Mouse (Mus musculus) limb, embryonic 14.5 days (tissue): ENCODE data around the gene Setd1b. TPM values are rescaled to one million over a fixed set of nuclear protein-coding genes. Genes with fewer than 3 reads are reported as not detected.

Experiments used
- ATAC-seq: fragments of 200-750 bp; cut with Nextera tagmentation; 2 replicates; pipeline ENCODE4 v1.8.0; 2017; ENCODE audit warnings: low read depth, moderate number of reproducible peaks, moderate TSS enrichment; ENCODE audit not compliant: low FRiP score
- DNase-seq: peaks from one replicate; pipeline ENCODE4 v3.0.0-alpha.2; 2015; ENCODE audit warnings: low spot score
- H3K27ac ChIP-seq: fragments of 300-500 bp; sonication (generic); replicated peaks from 2 replicates; pipeline ENCODE4 v1.5.1; 2014; ENCODE audit warnings: low read depth, mild to moderate bottlenecking, low read length, moderate library complexity, mixed read lengths
- H3K27me3 ChIP-seq: fragments of 300-500 bp; sonication (generic); 2 replicates; pipeline ENCODE4 v1.6.1; 2014; ENCODE audit warnings: low read length, mixed read lengths; ENCODE audit not compliant: control insufficient read depth, insufficient read depth
- H3K36me3 ChIP-seq: fragments of 300-500 bp; sonication (generic); 2 replicates; pipeline ENCODE4 v1.6.1; 2014; ENCODE audit warnings: mild to moderate bottlenecking, low read length, moderate library complexity, mixed read lengths; ENCODE audit not compliant: control insufficient read depth, insufficient read depth
- H3K4me1 ChIP-seq: fragments of 300-500 bp; sonication (generic); 2 replicates; pipeline ENCODE4 v1.6.1; 2014; ENCODE audit warnings: antibody characterized with exemption, low read length, mixed read lengths; ENCODE audit not compliant: control insufficient read depth, insufficient read depth
- H3K4me2 ChIP-seq: fragments of 300-500 bp; sonication (generic); replicated peaks from 2 replicates; pipeline ENCODE4 v1.6.1; 2014; ENCODE audit warnings: low read depth, mild to moderate bottlenecking, low read length, moderate library complexity; ENCODE audit not compliant: severe bottlenecking
- H3K4me3 ChIP-seq: fragments of 300-500 bp; sonication (generic); replicated peaks from 2 replicates; pipeline ENCODE4 v1.5.1; 2014; ENCODE audit warnings: low read length
- H3K9ac ChIP-seq: fragments of 300-500 bp; sonication (generic); 2 replicates; pipeline ENCODE4 v1.6.1; 2014; ENCODE audit warnings: mild to moderate bottlenecking, low read depth, low read length, moderate library complexity; ENCODE audit not compliant: severe bottlenecking
- H3K9me3 ChIP-seq: fragments of 300-500 bp; sonication (generic); 2 replicates; pipeline ENCODE4 v1.6.1; 2016; ENCODE audit warnings: low read length; ENCODE audit not compliant: control insufficient read depth
- POLR2A ChIP-seq: fragments of 200-500 bp; IDR thresholded peaks from 2 replicates; pipeline ENCODE4 v1.8.0; 2012; ENCODE audit warnings: inconsistent platforms, mild to moderate bottlenecking, moderate library complexity, borderline replicate concordance; ENCODE audit not compliant: insufficient read depth, insufficient read length; ENCODE audit errors: extremely low read depth
- WGBS: fragments of 180-500 bp; shearing (Covaris S2); extraction: QIAGEN DNeasy Blood & Tissue Kit; methylation state at CpG from one replicate; pipeline ENCODE4 v1.1.7; 2014; 5-methylcytosine and 5-hydroxymethylcytosine counted together
- polyA plus RNA-seq, 2 experiments: library from polyadenylated mRNA; depleted of rRNA in 1 of 2; stranded (reverse) in 1 of 2; unstranded in 1 of 2; fragments of >200 nt; fragmentation: Nextera tagmentation in 1 of 2; extraction: Ambion mirVana in 1 of 2; gene quantifications; 2 replicates each; pipeline versions ENCODE4 v1.2.1 to v1.2.3; 2012 to 2014

Gene Setd1b
- polyA plus RNA-seq (2012; rRNA removed) (15.0 and 17.5 TPM in 2 replicates), polyA plus RNA-seq (2014; fragmentation: Nextera tagmentation; extraction: Ambion mirVana) (11.7 and 13.2 TPM in 2 replicates)

DNA sequence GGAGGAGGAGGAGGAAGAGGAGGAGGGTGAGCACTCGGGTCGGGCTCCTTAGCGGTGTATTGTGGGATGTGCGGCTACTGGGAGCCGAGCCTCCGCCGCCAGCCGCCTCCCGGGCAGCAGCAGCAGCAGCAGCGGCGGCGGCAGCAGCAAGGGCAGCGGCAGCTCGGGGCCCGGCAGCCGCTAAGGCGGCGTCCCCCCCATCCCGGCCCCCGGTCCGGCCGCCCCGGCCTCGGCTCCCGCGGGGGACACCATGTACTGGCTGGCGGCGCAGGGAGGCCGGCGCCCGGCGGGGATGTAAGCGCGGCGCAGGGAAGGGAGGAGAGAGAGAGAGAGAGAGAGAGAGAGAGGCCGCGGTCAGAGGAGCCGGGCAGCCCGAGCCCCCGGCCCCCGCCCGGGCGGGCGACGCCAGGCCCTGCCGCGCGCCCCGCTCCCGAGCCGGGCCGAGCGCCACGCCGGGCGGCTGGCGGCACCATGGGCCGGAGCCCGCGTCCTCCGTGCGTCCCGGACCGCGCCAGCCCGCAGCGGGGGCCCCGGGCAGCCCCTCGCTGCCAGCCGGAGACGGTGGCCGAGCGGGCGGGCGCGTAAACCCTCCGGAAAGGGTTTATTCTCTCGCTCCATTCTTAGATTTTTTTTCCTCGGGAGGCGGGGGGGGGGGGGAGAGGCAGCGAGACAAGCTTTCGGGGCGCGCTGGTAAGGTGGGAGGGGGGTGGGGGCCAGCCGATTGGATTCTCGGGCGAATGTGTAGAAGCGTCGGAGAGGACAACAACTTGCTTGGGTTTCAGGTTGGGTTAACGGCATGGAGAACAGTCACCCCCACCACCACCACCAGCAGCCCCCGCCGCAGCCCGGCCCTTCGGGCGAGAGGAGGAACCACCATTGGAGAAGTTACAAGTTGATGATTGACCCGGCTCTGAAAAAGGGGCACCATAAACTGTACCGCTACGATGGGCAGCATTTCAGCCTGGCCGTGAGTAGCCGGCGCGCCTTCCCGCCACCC lies at the start of gene Setd1b:
Setd1b (plus strand) TSS at position 33 of the 997 bp plus-strand sequence.
- under 1% methylated on average over 41 of the region's 103 CpGs for WGBS
- peak; percentile 49 for DNase-seq
- peaks cover 30% of the 10 kb centered on the region for H3K4me1 ChIP-seq

DNA sequence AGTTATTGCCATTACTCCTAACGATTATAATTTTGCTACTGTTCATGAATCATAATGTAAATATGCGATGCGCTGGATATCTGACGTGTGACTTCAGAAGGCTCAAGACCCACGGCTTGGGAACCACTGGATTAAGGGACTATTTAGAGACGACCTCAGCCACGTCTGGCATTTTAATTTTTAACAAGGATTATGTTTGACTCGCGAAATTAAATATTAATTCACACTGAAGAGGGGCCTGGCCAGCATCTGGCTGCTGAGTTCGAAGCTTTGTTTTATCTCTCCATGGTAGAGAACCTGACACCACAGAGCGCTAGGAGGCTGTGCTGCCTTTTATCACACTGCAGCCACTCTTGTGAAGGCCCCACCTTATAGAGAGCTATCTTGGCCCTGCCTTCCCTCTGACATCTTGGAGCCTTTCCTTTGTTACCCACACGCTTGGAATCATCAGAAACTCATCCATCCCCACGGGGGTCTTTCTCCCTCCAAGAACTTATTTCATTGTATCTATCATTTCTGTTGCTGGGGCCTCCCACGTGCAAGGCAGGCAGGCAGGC lies 48.8 kb upstream of the Setd1b start:
- 73% methylated on average over 14 of the region's 14 CpGs for WGBS
- no peak for ATAC-seq
- Histone ChIP-seq H3K9ac (no peak overlapping the region), H3K9me3 (no peaks in the 10 kb centered on the region), H3K36me3 (no peaks in the 10 kb centered on the region), H3K4me2 (no peak overlapping the region), H3K27ac (no peak overlapping the region), H3K4me1 (no peaks in the 10 kb centered on the region), H3K27me3 (no peaks in the 10 kb centered on the region), H3K4me3 (no peak overlapping the region)
- DNase-seq = no peak
- no peak for TF ChIP-seq POLR2A

More for the DNA sequence above, at the start of gene Setd1b:
- Histone ChIP-seq H3K4me3 (peak within 1 kb of the TSS; percentile 93), H3K9ac (peak within 1 kb of the TSS; percentile 99), H3K27me3 (no peaks in the 10 kb centered on the region), H3K27ac (peak within 1 kb of the TSS; percentile 100), H3K4me2 (peak within 1 kb of the TSS; percentile 100), H3K9me3 (no peaks in the 10 kb centered on the region), H3K36me3 (peaks cover 20% of the 10 kb centered on the region)
- TF ChIP-seq POLR2A = no peak
- ATAC-seq = no peak

DNA sequence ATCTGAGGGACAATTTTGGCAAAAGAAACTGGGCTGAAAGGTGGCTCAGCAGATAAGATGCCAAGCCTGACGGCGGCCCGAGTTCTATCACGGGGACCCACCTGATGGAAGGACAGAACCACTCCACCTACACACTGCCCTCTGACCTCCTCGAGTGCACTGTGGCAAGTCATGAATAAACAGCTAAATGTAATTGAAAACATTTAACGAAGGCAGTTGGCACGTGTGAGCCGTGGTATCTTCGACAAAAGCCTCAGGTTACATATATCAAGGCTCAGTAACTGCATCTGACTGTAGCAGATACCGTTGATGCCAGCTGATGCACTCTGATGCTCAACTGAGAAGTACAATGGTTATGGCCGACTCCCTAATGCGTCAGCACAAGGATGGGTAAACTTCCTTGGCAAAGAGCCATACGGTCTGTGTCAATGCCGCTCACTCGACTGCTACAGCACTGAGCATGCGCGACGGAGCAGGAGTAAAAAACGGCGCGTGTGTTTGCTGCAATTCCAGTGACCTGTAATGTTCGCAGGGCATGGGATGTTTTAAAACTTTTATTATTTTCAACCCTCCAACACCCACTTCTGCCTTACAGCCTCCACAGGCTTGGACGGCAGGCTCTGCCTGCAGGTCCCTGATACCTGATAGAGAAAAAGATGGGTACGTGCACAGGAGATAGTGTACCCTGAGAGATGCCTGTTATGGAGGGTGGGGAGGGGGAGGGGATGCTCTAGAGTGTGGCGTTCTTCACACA lies 47.6 kb upstream of the Setd1b start:
- 77% methylated on average over 25 of the region's 25 CpGs for WGBS
- H3K9me3 ChIP-seq = no peaks in the 10 kb centered on the region
- no peaks in the 10 kb centered on the region for H3K4me1 ChIP-seq
- no peak for TF ChIP-seq POLR2A
- no peak for ATAC-seq
- H3K27ac ChIP-seq = no peak overlapping the region
- peaks cover 4% of the 10 kb centered on the region; the same call in 1 of the 2 replicates for H3K36me3 ChIP-seq
- no peak overlapping the region for H3K4me2 ChIP-seq
- H3K4me3 ChIP-seq = no peak overlapping the region
- no peaks in the 10 kb centered on the region for H3K27me3 ChIP-seq
- no peak overlapping the region for H3K9ac ChIP-seq
- DNase-seq = no peak

DNA sequence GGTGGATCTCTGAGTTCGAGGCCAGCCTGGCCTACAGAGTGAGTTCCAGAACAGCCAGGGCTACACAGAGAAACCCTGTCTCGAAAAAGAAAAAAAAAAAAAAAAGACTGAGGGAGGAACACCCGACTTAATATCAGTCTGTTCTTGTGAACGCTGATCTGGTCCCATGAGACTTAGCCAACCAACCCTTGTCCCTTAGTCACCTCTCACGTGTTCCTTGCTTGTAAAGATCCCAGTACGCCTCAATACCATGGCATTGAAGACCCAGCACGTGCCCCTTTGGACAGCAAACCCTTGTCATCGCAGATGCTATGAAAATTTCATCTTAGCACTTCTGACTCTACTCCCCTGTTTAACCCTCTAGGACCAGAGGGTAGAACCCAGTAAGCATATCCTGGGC lies 45.7 kb upstream of the Setd1b start:
- no peak overlapping the region for H3K27ac ChIP-seq
- peaks cover 7% of the 10 kb centered on the region; the same call in 1 of the 2 replicates for H3K36me3 ChIP-seq
- H3K4me3 ChIP-seq = no peak overlapping the region
- 97% methylated on average over 8 of the region's 8 CpGs for WGBS
- no peaks in the 10 kb centered on the region for H3K27me3 ChIP-seq
- no peak for TF ChIP-seq POLR2A
- no peaks in the 10 kb centered on the region for H3K9me3 ChIP-seq
- no peaks in the 10 kb centered on the region for H3K4me1 ChIP-seq
- H3K9ac ChIP-seq = no peak overlapping the region
- H3K4me2 ChIP-seq = no peak overlapping the region
- DNase-seq (no peak), ATAC-seq (no peak)

DNA sequence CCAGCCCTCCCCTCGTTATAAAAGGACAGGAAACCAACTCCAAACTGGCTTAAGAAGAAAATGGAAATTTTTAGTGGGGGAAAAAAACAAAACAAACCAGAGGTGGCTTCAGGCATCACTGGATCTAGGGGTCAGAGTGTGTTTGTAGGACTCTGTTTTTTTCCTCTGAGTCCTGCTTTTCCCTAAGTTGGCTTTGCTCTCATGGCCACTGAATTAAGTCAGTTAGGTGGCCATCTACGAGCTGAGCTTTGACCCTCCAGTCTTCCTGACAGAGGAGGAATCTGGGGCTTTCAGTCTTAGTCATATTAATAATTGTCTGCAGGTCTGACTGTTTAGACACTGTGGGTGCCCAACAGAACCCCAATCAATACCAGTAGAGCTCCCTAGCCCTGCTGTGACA lies 43.5 kb upstream of the Setd1b start:
- WGBS = 83% methylated on average over 2 of the region's 2 CpGs
- ATAC-seq = no peak
- Histone ChIP-seq H3K4me1 (no peaks in the 10 kb centered on the region), H3K36me3 (peaks cover 7% of the 10 kb centered on the region; the same call in 1 of the 2 replicates), H3K9me3 (no peaks in the 10 kb centered on the region), H3K4me3 (no peak overlapping the region), H3K9ac (no peak overlapping the region), H3K27ac (no peak overlapping the region), H3K4me2 (no peak overlapping the region), H3K27me3 (no peaks in the 10 kb centered on the region)
- TF ChIP-seq POLR2A = no peak
- DNase-seq = no peak
